Mouse (Mus musculus) forebrain, embryonic 11.5 days (tissue): Measurements from ENCODE around the gene Pomgnt2. TPM values are rescaled to one million over a fixed set of nuclear protein-coding genes. Genes with fewer than 3 reads are reported as not detected.

Source experiments
- polyA plus RNA-seq: library from polyadenylated mRNA; unstranded; fragments of >200 nt; fragmentation: Nextera tagmentation; extraction: Ambion mirVana; gene quantifications from 2 replicates; pipeline ENCODE4 v1.2.1, GENCODE M21; 2014

Pomgnt2 gene
- polyA plus RNA-seq, 1 experiment from 2014 or later: 12.9 TPM

Other genes starting within 250 kb of the Pomgnt2 start
- gene Zfp651, start 237.8 kb downstream of the Pomgnt2 start, polyA plus RNA-seq: 9.4 and 12.0 TPM in 2 replicates
- 0.08 and 0.11 TPM in 2 replicates for gene Klhl40, start 219.5 kb downstream of the Pomgnt2 start, polyA plus RNA-seq
- gene Hhatl, start 204.6 kb downstream of the Pomgnt2 start, polyA plus RNA-seq: 0.11 TPM in 1 of 2 replicates, not detected in the other
- 2.6 and 2.7 TPM in 2 replicates for gene Ccdc13, start 157.6 kb downstream of the Pomgnt2 start, polyA plus RNA-seq
- gene Higd1a, start 138.7 kb downstream of the Pomgnt2 start, polyA plus RNA-seq: 170 and 184 TPM in 2 replicates
- 0.97 and 1.4 TPM in 2 replicates for gene Ackr2, start 98.8 kb downstream of the Pomgnt2 start, polyA plus RNA-seq
- not detected in 2 replicates for gene Cyp8b1, start 80.8 kb downstream of the Pomgnt2 start, polyA plus RNA-seq
- gene Fam198a, start 46.1 kb downstream of the Pomgnt2 start, polyA plus RNA-seq: 0.31 and 0.40 TPM in 2 replicates
- 31.5 and 42.4 TPM in 2 replicates for gene Snrk, start 120.2 kb upstream of the Pomgnt2 start, polyA plus RNA-seq